Mouse (Mus musculus) cerebellum, postnatal 4 days (tissue): ENCODE results near the gene Cyp4x1.

Experiments
- DNase-seq, 2 experiments: peaks; one replicate each; pipeline ENCODE4 v3.0.0; 2022; ENCODE audit warnings: low spot score in 2 of 2, mixed read lengths in 1 of 2

Gene Cyp4x1

GRCm38 (mm10) chr4:115056921-115057673 lies 77.0 kb downstream of the Cyp4x1 start:
- peak in 1 of 2 experiments; percentile 36 for DNase-seq

GRCm38 (mm10) chr4:115056371-115056920 lies 77.6 kb downstream of the Cyp4x1 start, which contains the start of gene Tal1:
Gene Tal1, plus strand, starts transcription at chr4:115056426.
- DNase-seq: no peak
